Mouse (Mus musculus): ENCODE measurements around the gene Npr3. TPM values are rescaled to one million over a fixed set of nuclear protein-coding genes. Genes with fewer than 3 reads are reported as not detected.
"Not testable (repeated sequence)": the region's sequence is repeated elsewhere in the genome, so short reads cannot be mapped to it uniquely, and the experiment has no call there.

Npr3 gene
- polyA plus RNA-seq, 1 experiment from 2014 or later, result 1.3 TPM

- Histone ChIP-seq H3K4me1 (no peaks in the 10 kb centered on the region), H3K9me3 (no peaks in the 10 kb centered on the region), H3K4me2 (replicated peaks) (no peak overlapping the region), H3K36me3 (no peaks in the 10 kb centered on the region), H3K27ac (replicated peaks) (no peak overlapping the region), H3K4me3 (no peak overlapping the region), H3K27me3 (no peaks in the 10 kb centered on the region), H3K9ac (replicated peaks) (no peak overlapping the region)
- ATAC-seq (replicated peaks), result no peak
- WGBS, result 70% methylated on average over 2 of the region's 2 CpGs
Observed at GRCm38 (mm10) chr15:11877273-11877672, 29.8 kb downstream of the Npr3 start.

DNA sequence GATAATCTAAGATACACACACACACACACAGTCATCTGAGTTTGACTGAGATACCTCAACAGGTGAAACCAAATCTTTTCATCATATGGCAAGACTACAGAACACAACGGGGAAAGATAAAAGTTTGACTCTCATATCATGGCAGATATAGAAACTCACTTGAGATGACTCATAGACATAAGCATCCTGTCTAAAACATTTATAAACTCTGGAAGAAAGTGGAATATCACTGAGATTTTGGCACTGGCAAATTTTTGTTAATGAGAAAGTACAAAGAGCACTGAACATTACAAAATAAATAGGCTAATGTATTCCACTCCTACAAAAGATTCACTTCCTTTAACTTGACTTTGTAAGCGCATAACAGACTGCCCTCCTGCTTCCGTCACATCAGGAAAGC is 40.2 kb downstream of the Npr3 start:
- no peaks in the 10 kb centered on the region for H3K9me3 ChIP-seq
- WGBS, result 94% methylated on average over 3 of the region's 3 CpGs
- no peaks in the 10 kb centered on the region for H3K27me3 ChIP-seq
- H3K36me3 ChIP-seq, result no peaks in the 10 kb centered on the region
- H3K27ac ChIP-seq (replicated peaks), result no peak overlapping the region
- no peak for ATAC-seq (replicated peaks)
- no peaks in the 10 kb centered on the region for H3K4me1 ChIP-seq
- no peak overlapping the region for H3K4me2 ChIP-seq (replicated peaks)
- H3K9ac ChIP-seq (replicated peaks), result no peak overlapping the region
- H3K4me3 ChIP-seq, result no peak overlapping the region

DNA sequence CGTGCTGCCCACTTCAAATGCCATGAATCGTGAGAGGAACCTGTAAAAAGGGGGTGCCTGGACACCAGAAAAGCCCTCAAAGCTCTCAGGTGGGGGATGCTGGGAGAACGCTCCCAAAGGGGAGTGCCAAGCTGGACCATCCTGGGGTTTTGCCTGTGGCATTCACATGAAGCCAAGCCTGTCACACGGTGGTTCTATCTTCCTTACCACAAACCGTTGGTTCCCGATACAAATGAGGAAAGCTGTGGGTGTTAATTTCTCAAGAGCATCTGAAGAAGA is 43.6 kb downstream of the Npr3 start:
- Histone ChIP-seq H3K4me1 (no peaks in the 10 kb centered on the region), H3K4me2 (replicated peaks) (no peak overlapping the region), H3K4me3 (no peak overlapping the region), H3K36me3 (no peaks in the 10 kb centered on the region), H3K9ac (replicated peaks) (no peak overlapping the region), H3K27me3 (no peaks in the 10 kb centered on the region), H3K9me3 (no peaks in the 10 kb centered on the region), H3K27ac (replicated peaks) (no peak overlapping the region)
- WGBS, result 91% methylated on average over 6 of the region's 6 CpGs
- no peak for ATAC-seq (replicated peaks)

- H3K4me2 ChIP-seq (replicated peaks), result no peak overlapping the region
- no peak for ATAC-seq (replicated peaks)
- H3K27me3 ChIP-seq, result no peaks in the 10 kb centered on the region
- H3K4me3 ChIP-seq, result no peak overlapping the region
- H3K4me1 ChIP-seq, result no peaks in the 10 kb centered on the region
- H3K9me3 ChIP-seq, result no peaks in the 10 kb centered on the region
- H3K36me3 ChIP-seq, result no peaks in the 10 kb centered on the region
- H3K9ac ChIP-seq (replicated peaks), result no peak overlapping the region
- WGBS, result 84% methylated on average over 15 of the region's 15 CpGs
- no peak overlapping the region for H3K27ac ChIP-seq (replicated peaks)
Observed at GRCm38 (mm10) chr15:11862785-11863539, 44.1 kb downstream of the Npr3 start.

GRCm38 (mm10) chr15:11862253-11862652 is 44.8 kb downstream of the Npr3 start:
- H3K4me3 ChIP-seq, result no peak overlapping the region
- no peaks in the 10 kb centered on the region for H3K9me3 ChIP-seq
- no peak overlapping the region for H3K27ac ChIP-seq (replicated peaks)
- H3K27me3 ChIP-seq, result no peaks in the 10 kb centered on the region
- H3K36me3 ChIP-seq, result no peaks in the 10 kb centered on the region
- no peak for ATAC-seq (replicated peaks)
- 65% methylated on average over 7 of the region's 7 CpGs for WGBS
- no peaks in the 10 kb centered on the region for H3K4me1 ChIP-seq
- no peak overlapping the region for H3K9ac ChIP-seq (replicated peaks)
- no peak overlapping the region for H3K4me2 ChIP-seq (replicated peaks)

- 73% methylated on average over 2 of the region's 2 CpGs for WGBS
- Histone ChIP-seq H3K9ac (replicated peaks) (no peak overlapping the region), H3K4me2 (replicated peaks) (no peak overlapping the region), H3K4me1 (no peaks in the 10 kb centered on the region), H3K4me3 (no peak overlapping the region), H3K27ac (replicated peaks) (no peak overlapping the region), H3K27me3 (no peaks in the 10 kb centered on the region), H3K9me3 (no peaks in the 10 kb centered on the region), H3K36me3 (no peaks in the 10 kb centered on the region)
- no peak for ATAC-seq (replicated peaks)
Observed at GRCm38 (mm10) chr15:11860259-11860658, 46.8 kb downstream of the Npr3 start.

DNA sequence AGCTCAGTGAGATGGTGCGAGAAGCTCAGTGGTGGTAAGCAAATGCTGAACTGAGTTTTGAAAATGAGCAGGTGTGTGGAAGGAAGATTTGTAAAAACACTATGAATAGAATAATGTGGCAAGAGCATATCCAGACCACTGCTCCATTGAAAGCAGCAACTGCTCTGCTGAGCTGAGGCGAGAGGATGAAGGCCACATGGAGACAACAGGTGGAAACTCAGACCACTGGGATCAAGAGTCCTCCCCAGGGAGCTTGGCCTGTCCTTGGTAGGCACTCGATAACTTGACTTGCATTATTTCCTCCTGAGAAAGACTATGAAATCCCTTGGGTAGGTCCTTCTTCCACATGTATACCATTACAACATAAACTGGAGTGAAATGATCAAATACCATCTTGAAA is 47.3 kb downstream of the Npr3 start:
- WGBS, result 90% methylated on average over 3 of the region's 3 CpGs
- Histone ChIP-seq H3K9me3 (no peaks in the 10 kb centered on the region), H3K9ac (replicated peaks) (no peak overlapping the region), H3K4me1 (no peaks in the 10 kb centered on the region), H3K27me3 (no peaks in the 10 kb centered on the region), H3K36me3 (no peaks in the 10 kb centered on the region), H3K27ac (replicated peaks) (no peak overlapping the region), H3K4me2 (replicated peaks) (no peak overlapping the region), H3K4me3 (no peak overlapping the region)
- no peak for ATAC-seq (replicated peaks)

DNA sequence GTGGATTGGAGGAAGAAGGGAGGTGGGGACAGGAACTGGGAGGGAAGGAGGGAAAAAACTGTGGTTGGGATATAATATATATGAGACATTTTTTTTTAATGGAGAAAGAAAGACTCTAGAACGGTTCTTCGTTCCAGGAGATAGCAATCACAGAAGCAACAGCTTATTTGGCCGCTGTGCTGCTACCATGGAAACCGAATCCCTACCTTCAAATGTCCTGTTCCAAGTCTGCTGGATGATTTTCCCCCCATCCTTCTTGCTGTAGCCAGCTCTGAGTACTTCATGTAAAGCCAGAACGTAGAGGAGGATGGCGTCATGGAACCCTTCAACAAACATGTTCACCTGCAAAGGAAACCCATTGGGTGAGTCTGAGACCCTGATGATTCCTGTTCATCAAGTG is 48.7 kb downstream of the Npr3 start:
- ATAC-seq (replicated peaks), result no peak
- H3K9me3 ChIP-seq, result no peaks in the 10 kb centered on the region
- no peaks in the 10 kb centered on the region for H3K36me3 ChIP-seq
- 94% methylated on average over 6 of the region's 6 CpGs for WGBS
- no peaks in the 10 kb centered on the region for H3K4me1 ChIP-seq
- no peak overlapping the region for H3K4me3 ChIP-seq
- H3K27me3 ChIP-seq, result no peaks in the 10 kb centered on the region
- no peak overlapping the region for H3K9ac ChIP-seq (replicated peaks)
- no peak overlapping the region for H3K4me2 ChIP-seq (replicated peaks)
- H3K27ac ChIP-seq (replicated peaks), result no peak overlapping the region

GRCm38 (mm10) chr15:11845204-11846062 is 61.7 kb downstream of the Npr3 start:
- Histone ChIP-seq H3K4me1 (no peaks in the 10 kb centered on the region), H3K27me3 (no peaks in the 10 kb centered on the region), H3K4me3 (no peak overlapping the region), H3K36me3 (no peaks in the 10 kb centered on the region), H3K9me3 (no peaks in the 10 kb centered on the region), H3K9ac (replicated peaks) (no peak overlapping the region), H3K4me2 (replicated peaks) (no peak overlapping the region), H3K27ac (replicated peaks) (no peak overlapping the region)
- no peak for ATAC-seq (replicated peaks)
- WGBS, result 75% methylated on average over 16 of the region's 16 CpGs

GRCm38 (mm10) chr15:11844115-11844514 is 63.0 kb downstream of the Npr3 start:
- 94% methylated on average over 6 of the region's 6 CpGs for WGBS
- H3K27me3 ChIP-seq, result no peaks in the 10 kb centered on the region
- no peak for ATAC-seq (replicated peaks)
- H3K4me1 ChIP-seq, result no peaks in the 10 kb centered on the region
- H3K9me3 ChIP-seq, result no peaks in the 10 kb centered on the region
- H3K9ac ChIP-seq (replicated peaks), result no peak overlapping the region
- H3K4me2 ChIP-seq (replicated peaks), result no peak overlapping the region
- no peaks in the 10 kb centered on the region for H3K36me3 ChIP-seq
- no peak overlapping the region for H3K27ac ChIP-seq (replicated peaks)
- no peak overlapping the region for H3K4me3 ChIP-seq

GRCm38 (mm10) chr15:11841828-11842227 is 65.3 kb downstream of the Npr3 start:
- Histone ChIP-seq H3K4me2 (replicated peaks) (no peak overlapping the region), H3K36me3 (no peaks in the 10 kb centered on the region), H3K9me3 (no peaks in the 10 kb centered on the region), H3K27me3 (no peaks in the 10 kb centered on the region), H3K27ac (replicated peaks) (no peak overlapping the region), H3K4me3 (no peak overlapping the region), H3K4me1 (no peaks in the 10 kb centered on the region), H3K9ac (replicated peaks) (no peak overlapping the region)
- no peak for ATAC-seq (replicated peaks)
- 81% methylated on average over 4 of the region's 4 CpGs for WGBS

GRCm38 (mm10) chr15:11835913-11836312 is 71.2 kb downstream of the Npr3 start:
- Histone ChIP-seq H3K9me3 (no peaks in the 10 kb centered on the region), H3K9ac (replicated peaks) (no peak overlapping the region), H3K4me3 (no peak overlapping the region), H3K4me1 (no peaks in the 10 kb centered on the region), H3K27me3 (no peaks in the 10 kb centered on the region), H3K36me3 (no peaks in the 10 kb centered on the region), H3K4me2 (replicated peaks) (no peak overlapping the region), H3K27ac (replicated peaks) (no peak overlapping the region)
- WGBS, result 74% methylated on average over 1 of the region's 1 CpGs
- no peak for ATAC-seq (replicated peaks)

DNA sequence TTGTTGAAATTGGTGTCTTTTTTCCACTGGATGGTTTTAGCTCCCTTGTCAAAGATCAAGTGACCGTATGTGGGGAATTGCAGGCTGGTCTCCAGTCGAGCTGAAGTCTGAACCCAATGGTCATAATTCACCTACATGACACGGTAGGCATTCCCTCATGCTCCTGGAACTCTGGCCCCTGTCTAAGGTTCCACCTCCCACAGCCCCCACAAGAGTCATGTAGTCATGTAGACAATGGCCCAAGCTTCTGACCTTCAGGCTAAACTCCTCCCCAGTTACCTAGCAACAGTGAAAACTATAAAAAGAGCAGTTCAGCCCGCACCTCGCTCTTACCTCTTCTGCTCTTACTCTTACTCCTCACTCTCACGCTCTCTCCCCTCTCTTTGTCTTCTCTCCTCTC is 84.7 kb downstream of the Npr3 start:
- not testable (repeated sequence) for H3K27ac ChIP-seq (replicated peaks); H3K9ac ChIP-seq (replicated peaks); H3K36me3 ChIP-seq; H3K9me3 ChIP-seq; H3K4me2 ChIP-seq (replicated peaks); H3K4me1 ChIP-seq; ATAC-seq (replicated peaks); H3K4me3 ChIP-seq; H3K27me3 ChIP-seq
- 73% methylated on average over 6 of the region's 6 CpGs for WGBS
